In the genomic region with DNA sequence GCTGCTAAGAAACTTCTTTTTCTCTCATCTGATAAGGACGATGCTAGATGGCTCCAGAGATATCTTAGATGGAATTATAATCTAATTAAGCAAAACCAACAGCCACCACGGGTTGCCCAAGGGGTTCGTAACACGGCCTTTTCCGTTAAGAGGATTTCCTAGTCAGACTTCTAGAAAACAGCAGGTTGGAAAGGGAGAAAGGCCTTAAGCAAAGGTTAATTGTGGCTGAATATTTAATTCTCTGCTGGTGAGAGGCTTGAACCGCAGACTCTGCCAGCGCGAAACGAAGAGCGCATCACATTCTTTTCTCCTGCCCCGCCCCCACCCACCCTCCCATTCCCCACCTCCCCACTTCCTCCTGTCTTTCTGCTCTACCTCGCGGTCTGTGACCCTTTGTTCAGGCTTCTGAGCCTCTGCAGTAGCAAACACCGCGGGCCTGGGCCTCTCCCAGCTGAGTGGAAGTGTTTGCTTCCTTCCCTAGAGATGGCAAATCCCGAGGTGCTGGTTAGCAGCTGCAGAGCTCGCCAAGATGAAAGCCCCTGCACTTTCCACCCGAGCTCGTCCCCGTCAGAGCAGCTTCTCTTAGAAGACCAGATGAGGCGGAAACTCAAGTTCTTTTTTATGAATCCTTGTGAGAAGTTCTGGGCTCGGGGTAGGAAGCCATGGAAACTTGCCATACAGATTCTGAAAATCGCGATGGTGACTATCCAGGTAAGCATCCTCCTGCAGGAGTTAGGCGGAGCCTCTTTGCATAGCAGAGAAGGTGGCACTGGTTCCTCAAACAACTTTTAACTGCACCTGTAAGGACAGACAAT, we compare ENCODE assay signal across 8 mouse cellular contexts. TPM values are rescaled to one million over a fixed set of nuclear protein-coding genes. Genes with fewer than 3 reads are reported as not detected.
A peak's percentile ranks its signal among the peaks of the same experiment; 100 is the strongest.
DNase-seq lines count a peak whose midpoint lies in the region; ATAC-seq and TF ChIP-seq lines count a peak whose summit lies in the region.

No protein-coding gene starts in this region.

- no peaks in the 10 kb centered on the region for H3K9me3 ChIP-seq in heart, postnatal 0 days (replicated peaks; ENCODE audit: control insufficient read depth, low read length)
- no peaks in the 10 kb centered on the region for H3K9me3 ChIP-seq in embryonic facial prominence, embryonic 12.5 days
- no peaks in the 10 kb centered on the region for H3K9me3 ChIP-seq in limb, embryonic 11.5 days (ENCODE audit: control insufficient read depth, low read length)
- H3K9me3 ChIP-seq in neural tube, embryonic 14.5 days (ENCODE audit: control insufficient read depth, low read length): no peaks in the 10 kb centered on the region

- no peaks in the 10 kb centered on the region for H3K4me1 ChIP-seq in heart, postnatal 0 days (ENCODE audit: control insufficient read depth, insufficient read depth)
- peaks cover 16% of the 10 kb centered on the region for H3K4me1 ChIP-seq in embryonic facial prominence, embryonic 12.5 days
- no peaks in the 10 kb centered on the region for H3K4me1 ChIP-seq in limb, embryonic 11.5 days (ENCODE audit: control insufficient read depth, insufficient read depth, low read length)
- H3K4me1 ChIP-seq in neural tube, embryonic 14.5 days (ENCODE audit: control insufficient read depth, insufficient read depth, low read length): peaks cover 6% of the 10 kb centered on the region; the same call in 1 of the 2 replicates

- no peak overlapping the region for H3K4me3 ChIP-seq in heart, postnatal 0 days (ENCODE audit: low read depth, low read length)
- H3K4me3 ChIP-seq in embryonic facial prominence, embryonic 12.5 days: peak overlapping the region; percentile 21
- H3K4me3 ChIP-seq in limb, embryonic 11.5 days (ENCODE audit: low read depth, low read length): peak overlapping the region; percentile 14; the same call in 1 of the 2 replicates
- H3K4me3 ChIP-seq in neural tube, embryonic 14.5 days (ENCODE audit: low read depth, low read length): no peak overlapping the region

- WGBS in heart, postnatal 0 days: 21% methylated on average over 25 of the region's 25 CpGs
- WGBS in embryonic facial prominence, embryonic 12.5 days: 6% methylated on average over 25 of the region's 25 CpGs
- WGBS in limb, embryonic 11.5 days: 8% methylated on average over 25 of the region's 25 CpGs
- WGBS in neural tube, embryonic 14.5 days: 10% methylated on average over 25 of the region's 25 CpGs

- H3K27me3 ChIP-seq in heart, postnatal 0 days (ENCODE audit: control insufficient read depth, insufficient read depth, low read length): peaks cover 25% of the 10 kb centered on the region
- H3K27me3 ChIP-seq in embryonic facial prominence, embryonic 12.5 days: peaks cover 25% of the 10 kb centered on the region
- H3K27me3 ChIP-seq in limb, embryonic 11.5 days (ENCODE audit: control insufficient read depth, insufficient read depth, low read length): peaks cover 18% of the 10 kb centered on the region
- peaks cover 7% of the 10 kb centered on the region; the same call in 1 of the 2 replicates for H3K27me3 ChIP-seq in neural tube, embryonic 14.5 days (ENCODE audit: control insufficient read depth, insufficient read depth, low read length)

- no peak overlapping the region for H3K9ac ChIP-seq in heart, postnatal 0 days (replicated peaks; ENCODE audit: low read depth, low read length)
- H3K9ac ChIP-seq in embryonic facial prominence, embryonic 12.5 days: peak overlapping the region; percentile 12
- peak overlapping the region; percentile 12 for H3K9ac ChIP-seq in limb, embryonic 11.5 days (ENCODE audit: low read length)
- H3K9ac ChIP-seq in neural tube, embryonic 14.5 days (replicated peaks; ENCODE audit: low read depth, low read length): no peak overlapping the region

- no peaks in the 10 kb centered on the region for H3K36me3 ChIP-seq in heart, postnatal 0 days (replicated peaks; ENCODE audit: control insufficient read depth, insufficient read depth, low read length)
- H3K36me3 ChIP-seq in embryonic facial prominence, embryonic 12.5 days: no peaks in the 10 kb centered on the region
- no peaks in the 10 kb centered on the region for H3K36me3 ChIP-seq in limb, embryonic 11.5 days (ENCODE audit: control insufficient read depth, insufficient read depth, low read length)
- no peaks in the 10 kb centered on the region for H3K36me3 ChIP-seq in neural tube, embryonic 14.5 days (ENCODE audit: control insufficient read depth, insufficient read depth, low read length)

- no peak for DNase-seq in heart, postnatal 0 days (ENCODE audit: low spot score)
- no peak for DNase-seq in heart, adult 18-20 months
- peak; percentile 69 for DNase-seq in limb, embryonic 11.5 days (ENCODE audit: low spot score)
- DNase-seq in gastrocnemius, adult 8-10 months (ENCODE audit: low spot score in 2 of 2): no peak
- DNase-seq in testis, postnatal 14 days (ENCODE audit: low spot score): no peak
- DNase-seq in heart, adult 9 months (ENCODE audit: low spot score in 2 of 2): no peak

- no peak for TF ChIP-seq CTCF in heart, postnatal 0 days (IDR thresholded peaks at IDR 0.05; ENCODE audit: low read depth)

- peak overlapping the region; percentile 10; the same call in 1 of the 2 replicates for H3K4me2 ChIP-seq in heart, postnatal 0 days (ENCODE audit: low read depth, low read length)
- H3K4me2 ChIP-seq in embryonic facial prominence, embryonic 12.5 days (replicated peaks): peak overlapping the region; percentile 49
- H3K4me2 ChIP-seq in limb, embryonic 11.5 days (ENCODE audit: low read depth, severe bottlenecking): peak overlapping the region; percentile 27
- H3K4me2 ChIP-seq in neural tube, embryonic 14.5 days (ENCODE audit: low read depth, low read length): peak overlapping the region; percentile 9; the same call in 1 of the 2 replicates

- ATAC-seq in heart, postnatal 0 days (ENCODE audit: insufficient read depth, low read depth): no peak
- no peak for ATAC-seq in embryonic facial prominence, embryonic 12.5 days (ENCODE audit: insufficient number of reproducible peaks, insufficient read depth, low FRiP score, low TSS enrichment)
- ATAC-seq in limb, embryonic 11.5 days (ENCODE audit: insufficient number of reproducible peaks, low FRiP score, low TSS enrichment, low read depth): no peak
- ATAC-seq in neural tube, embryonic 14.5 days (ENCODE audit: low read depth): no peak; the same call in 1 of the 2 replicates

- no peak for TF ChIP-seq EP300 in heart, postnatal 0 days (IDR thresholded peaks at IDR 0.05; ENCODE audit: low read depth)

- H3K27ac ChIP-seq in heart, postnatal 0 days (ENCODE audit: low read depth): no peak overlapping the region
- H3K27ac ChIP-seq in embryonic facial prominence, embryonic 12.5 days: peak overlapping the region; percentile 9
- H3K27ac ChIP-seq in limb, embryonic 11.5 days (replicated peaks; ENCODE audit: low read depth, low read length): no peak overlapping the region; the same call in 1 of the 2 replicates
- H3K27ac ChIP-seq in neural tube, embryonic 14.5 days (ENCODE audit: low read depth, low read length): no peak overlapping the region

RNA-seq across cellular contexts. Expression of gene Mcoln3, which starts 4.3 kb away (rescaled TPM):
- total RNA-seq in heart, postnatal 0 days (2014; rRNA removed; ENCODE audit: low replicate concordance): 0.04 TPM in 1 of 2 replicates, not detected in the other
- 0.19 and 0.20 TPM in 2 replicates for polyA plus RNA-seq in heart, postnatal 0 days (2015; fragmentation: Nextera tagmentation; extraction: Ambion mirVana)
- total RNA-seq in heart, adult 18-20 months (2021): under 1 TPM in 1 of 2 experiments, not detected in 1; 0.41 TPM
- 5.3 and 5.8 TPM in 2 replicates for polyA plus RNA-seq in embryonic facial prominence, embryonic 12.5 days (2016; fragmentation: Nextera tagmentation; extraction: Ambion mirVana)
- polyA plus RNA-seq in limb, embryonic 11.5 days (2014; fragmentation: Nextera tagmentation; extraction: Ambion mirVana): 6.3 and 7.2 TPM in 2 replicates
- polyA plus RNA-seq in neural tube, embryonic 14.5 days (2014; fragmentation: Nextera tagmentation; extraction: Ambion mirVana): 0.21 and 0.45 TPM in 2 replicates
- total RNA-seq in gastrocnemius, adult 8-10 months (2022): not detected

RNA-seq across cellular contexts. Expression of gene Wdr63, which starts 13.6 kb away (rescaled TPM):
- not detected in 2 replicates for total RNA-seq in heart, postnatal 0 days (2014; rRNA removed; ENCODE audit: low replicate concordance)
- polyA plus RNA-seq in heart, postnatal 0 days (2015; fragmentation: Nextera tagmentation; extraction: Ambion mirVana): 0.12 TPM in 1 of 2 replicates, not detected in the other
- total RNA-seq in heart, adult 18-20 months (2021): under 1 TPM in 1 of 2 experiments, not detected in 1; 0.57 TPM
- polyA plus RNA-seq in embryonic facial prominence, embryonic 12.5 days (2016; fragmentation: Nextera tagmentation; extraction: Ambion mirVana): 0.14 and 0.17 TPM in 2 replicates
- polyA plus RNA-seq in limb, embryonic 11.5 days (2014; fragmentation: Nextera tagmentation; extraction: Ambion mirVana): not detected in 2 replicates
- 0.31 and 0.43 TPM in 2 replicates for polyA plus RNA-seq in neural tube, embryonic 14.5 days (2014; fragmentation: Nextera tagmentation; extraction: Ambion mirVana)
- not detected for total RNA-seq in gastrocnemius, adult 8-10 months (2022)

RNA-seq across cellular contexts. Expression of gene Mcoln2, which starts 28.1 kb away (rescaled TPM):
- total RNA-seq in heart, postnatal 0 days (2014; rRNA removed; ENCODE audit: low replicate concordance): not detected in 2 replicates
- 0.14 and 0.21 TPM in 2 replicates for polyA plus RNA-seq in heart, postnatal 0 days (2015; fragmentation: Nextera tagmentation; extraction: Ambion mirVana)
- total RNA-seq in heart, adult 18-20 months (2021): under 1 TPM in 1 of 2 experiments, not detected in 1; 0.57 TPM
- 0.27 and 0.88 TPM in 2 replicates for polyA plus RNA-seq in embryonic facial prominence, embryonic 12.5 days (2016; fragmentation: Nextera tagmentation; extraction: Ambion mirVana)
- polyA plus RNA-seq in limb, embryonic 11.5 days (2014; fragmentation: Nextera tagmentation; extraction: Ambion mirVana): 0.63 and 1.1 TPM in 2 replicates
- not detected in 2 replicates for polyA plus RNA-seq in neural tube, embryonic 14.5 days (2014; fragmentation: Nextera tagmentation; extraction: Ambion mirVana)
- 1 to 10 TPM in 1 of 4 experiments, under 1 TPM in 1, not detected in 2; 0.19 to 1.4 TPM for total RNA-seq in gastrocnemius, adult 8-10 months (2022)

Comparison
In these comparisons a context has a peak if more than half of its experiments do, and no peak if none do; other contexts are left out.
1. H3K4me3 ChIP-seq: peak in embryonic facial prominence, embryonic 12.5 days (single experiment) and limb, embryonic 11.5 days (single experiment); none in heart, postnatal 0 days (single experiment) and neural tube, embryonic 14.5 days (single experiment).
2. H3K9ac ChIP-seq: peak in embryonic facial prominence, embryonic 12.5 days (single experiment) and limb, embryonic 11.5 days (single experiment); none in heart, postnatal 0 days (single experiment) and neural tube, embryonic 14.5 days (single experiment).
3. Peak in every context shown above with its lines, with median percentiles within 50 percentile points of each other: H3K4me2 ChIP-seq.